Mouse (Mus musculus) kidney, adult 2 months (tissue): Measurements from ENCODE around the gene Dock4.

Experiments used
- CTCF ChIP-seq: fragments of 200-500 bp; conservative IDR thresholded peaks from 2 replicates; pipeline ENCODE4 v1.5.1; 2011; ENCODE audit warnings: low read depth, mild to moderate bottlenecking, control low read depth, low read length, moderate library complexity, mixed read lengths; ENCODE audit not compliant: insufficient read depth, insufficient read length
- POLR2A ChIP-seq: fragments of 200-500 bp; IDR thresholded peaks from one replicate; pipeline ENCODE4 v1.6.1; 2011; ENCODE audit warnings: low read depth, low read length, control low read depth

GRCm38 (mm10) chr12:40544273-40544672 is 98.5 kb downstream of the Dock4 start:
- TF ChIP-seq CTCF (no peak), POLR2A (no peak)
